Mouse (Mus musculus): Measurements from ENCODE around the gene Nfya.
"Not testable (repeated sequence)": the region's sequence is repeated elsewhere in the genome, so short reads cannot be mapped to it uniquely, and the experiment has no call there.

The Nfya gene

DNA sequence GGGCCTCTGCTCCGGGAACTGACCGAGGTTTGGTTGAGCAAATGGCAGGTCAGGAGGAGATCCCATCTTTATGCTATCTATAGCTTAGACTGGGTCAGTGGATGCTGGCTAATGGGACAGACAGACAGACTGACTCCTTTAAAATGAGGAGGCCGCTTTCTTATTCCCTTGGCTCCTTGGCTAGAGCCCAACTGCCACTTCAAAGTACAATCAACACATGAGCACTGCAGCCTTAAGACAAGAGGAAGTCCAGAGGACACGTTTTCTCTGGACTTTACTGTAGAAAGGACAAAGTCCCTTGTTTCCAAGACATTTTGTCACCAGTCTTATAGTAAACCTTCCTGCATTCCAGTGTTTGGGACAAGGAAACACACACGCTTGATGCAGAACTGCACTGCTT is 18.3 kb downstream of the Nfya start:
- DNase-seq (ENCODE audit: low read depth) = no peak

DNA sequence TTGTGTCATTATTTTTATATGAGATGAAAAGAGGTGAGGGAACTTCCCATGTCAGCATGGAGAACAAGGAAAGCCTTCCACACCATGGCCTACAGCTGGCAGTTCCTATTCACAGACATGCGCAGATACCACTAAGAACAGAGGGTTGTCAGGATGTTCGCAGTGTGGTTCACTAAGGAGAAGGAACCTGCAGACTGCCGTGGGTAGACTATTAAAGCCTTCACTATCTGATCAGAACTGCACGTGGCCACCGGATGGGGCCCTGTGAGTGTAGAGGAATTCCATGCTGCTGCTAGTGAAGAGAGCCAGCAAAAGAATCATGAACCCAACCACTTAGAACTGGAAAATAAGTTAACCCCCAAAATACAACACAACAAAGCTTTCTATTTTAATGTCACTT is 20.3 kb downstream of the Nfya start:
- no peak for DNase-seq (ENCODE audit: low read depth)

DNA sequence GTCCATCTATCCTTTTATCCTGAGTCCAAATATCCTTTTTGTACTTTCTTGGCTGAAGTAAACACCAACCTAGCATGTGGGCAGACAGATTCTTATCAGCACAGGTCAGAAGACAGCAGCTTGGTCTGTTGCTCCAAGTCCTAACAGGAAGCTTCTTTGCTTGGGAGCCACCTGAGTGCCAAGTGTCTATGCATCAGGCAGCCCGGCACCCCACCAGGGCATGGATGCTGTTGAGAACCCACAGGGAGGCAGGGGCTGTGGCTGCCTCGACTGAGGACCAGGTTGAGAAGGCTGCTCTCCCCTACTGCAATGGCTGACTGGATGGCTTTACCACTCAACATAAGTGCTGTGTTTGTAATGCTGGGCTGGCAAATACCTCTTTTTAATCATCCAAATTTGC is 21.0 kb downstream of the Nfya start:
- DNase-seq (ENCODE audit: low read depth) = no peak

DNA sequence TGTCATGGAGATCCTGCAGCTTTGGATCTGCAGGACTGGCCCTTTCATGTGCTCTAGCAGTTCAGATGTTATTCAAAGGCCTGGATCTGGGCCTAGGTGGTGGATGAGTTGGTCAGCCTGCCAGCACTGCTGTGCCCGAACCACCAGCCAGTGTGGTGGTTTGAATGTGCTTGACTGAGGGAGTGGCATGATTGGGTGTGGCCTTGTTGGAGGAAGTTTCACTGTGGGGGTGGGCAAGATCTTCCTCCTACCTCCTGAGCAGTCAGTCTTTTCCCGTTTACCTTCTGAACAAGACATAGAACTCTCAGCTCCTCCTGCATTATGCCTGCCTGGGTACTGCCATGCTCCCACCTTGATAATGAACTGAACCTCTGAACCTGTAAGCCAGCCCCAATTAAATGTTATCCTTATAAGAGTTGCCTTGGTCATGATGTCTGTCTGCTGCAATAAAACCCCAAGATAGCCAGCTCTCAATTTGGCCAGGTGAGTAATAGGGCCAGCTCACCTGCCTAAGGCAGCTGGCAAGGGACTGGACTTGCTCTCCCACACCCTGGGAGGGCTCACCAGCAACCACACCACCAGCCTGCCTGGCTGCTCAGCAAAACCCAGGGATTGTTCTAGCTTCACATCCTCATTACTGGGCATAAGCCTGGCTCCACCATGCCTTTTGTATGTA is 23.8 kb downstream of the Nfya start:
- DNase-seq (ENCODE audit: low read depth) = peak; percentile 35

DNA sequence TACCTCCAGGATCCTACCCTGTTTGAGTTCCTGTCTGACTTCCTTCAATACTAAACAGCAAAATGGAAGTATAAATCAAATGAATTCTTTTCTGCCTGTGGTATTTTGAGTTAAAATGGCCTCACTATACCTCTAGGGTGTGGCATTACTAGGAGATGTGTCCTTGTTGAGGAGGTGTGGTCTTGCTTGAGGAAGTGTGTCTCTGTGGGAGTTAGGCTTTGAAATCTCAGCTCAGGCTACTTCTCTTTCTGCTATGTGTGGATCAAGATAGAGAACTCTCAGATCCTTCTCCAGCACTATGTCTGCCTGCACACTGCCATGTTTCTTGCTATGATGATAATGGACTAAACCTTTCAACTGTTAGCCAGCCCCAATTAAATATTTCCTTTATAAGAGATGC is 30.7 kb downstream of the Nfya start:
- no peak for DNase-seq (ENCODE audit: low read depth)

DNA sequence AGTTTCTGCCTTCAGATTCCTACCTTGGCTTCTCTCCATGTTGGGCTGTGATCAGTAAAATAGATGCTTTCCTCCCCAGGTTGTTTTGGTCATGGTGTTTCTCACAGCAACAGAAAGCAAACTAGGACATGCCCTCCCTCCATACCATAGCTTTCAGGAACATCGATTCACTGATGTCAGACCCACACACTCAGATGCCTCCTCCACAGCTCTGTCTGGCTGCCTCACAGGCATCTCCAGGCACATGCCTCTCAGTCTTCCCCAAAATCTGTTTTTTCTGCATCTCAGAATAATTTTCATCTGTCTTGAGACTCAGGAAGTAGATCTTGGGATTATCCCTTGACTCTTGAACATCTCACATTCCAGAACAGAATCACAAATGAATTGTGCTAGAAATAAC is 33.6 kb downstream of the Nfya start:
- DNase-seq (ENCODE audit: low read depth) = no peak

DNA sequence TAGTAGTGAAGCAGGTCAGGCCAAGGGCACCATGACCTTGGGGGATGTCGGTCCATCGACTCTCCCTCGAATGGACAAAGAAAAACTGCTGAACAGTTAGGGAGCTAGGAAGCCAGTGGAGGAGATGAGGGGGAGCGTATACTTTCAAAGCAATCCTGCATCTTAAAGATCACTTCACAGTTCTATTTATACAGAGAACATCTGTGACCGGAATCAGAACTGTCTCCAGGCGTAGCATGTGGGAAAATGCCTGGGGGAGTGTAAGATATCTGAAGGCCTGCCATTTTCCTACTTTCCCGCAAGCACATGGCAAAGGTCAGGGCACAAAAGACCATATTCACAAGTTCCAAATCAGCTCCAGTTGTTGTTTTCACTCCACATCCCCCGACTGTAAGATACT is 36.7 kb downstream of the Nfya start:
- peak; percentile 19 for DNase-seq (ENCODE audit: low read depth)

DNA sequence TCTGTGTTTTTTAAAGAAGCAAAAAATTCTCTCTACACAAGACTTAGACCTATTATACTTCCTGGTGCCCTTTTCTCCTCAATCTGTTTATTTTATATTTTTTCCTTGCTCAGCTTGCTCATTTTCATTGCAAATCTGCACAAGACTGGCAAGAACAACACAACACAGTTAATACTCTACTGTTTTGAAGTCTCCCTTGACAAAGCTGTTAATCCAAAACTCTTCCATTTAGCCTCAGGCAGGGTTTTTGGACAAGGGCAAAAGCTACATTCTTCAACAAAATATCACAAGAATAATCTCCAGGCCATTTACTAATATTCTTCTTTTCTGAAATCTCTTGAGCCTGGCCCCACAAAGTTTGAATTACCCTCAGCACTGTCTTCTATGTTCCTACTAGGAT is 38.1 kb downstream of the Nfya start:
- DNase-seq (ENCODE audit: low read depth) = no peak

DNA sequence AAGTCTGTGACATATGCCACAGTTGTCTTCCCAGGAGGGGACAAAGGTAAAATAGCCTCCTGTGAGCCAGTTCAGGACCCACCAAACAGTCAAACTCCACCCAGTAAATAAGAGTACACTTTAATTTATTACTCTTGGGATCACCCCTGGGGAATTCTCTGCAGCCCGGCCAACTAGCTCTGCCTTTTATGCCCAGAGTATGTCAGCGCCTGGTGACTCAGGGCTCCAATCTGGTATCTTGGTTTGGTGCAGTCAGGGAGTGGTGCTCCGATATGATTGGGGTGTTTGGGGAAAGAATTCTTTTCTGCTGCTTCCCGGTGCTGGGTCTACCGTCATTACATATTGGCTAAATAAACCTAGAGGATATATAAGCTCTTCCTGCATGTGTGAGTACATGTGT is 42.9 kb downstream of the Nfya start:
- peak; percentile 87 for DNase-seq (ENCODE audit: low read depth)

DNA sequence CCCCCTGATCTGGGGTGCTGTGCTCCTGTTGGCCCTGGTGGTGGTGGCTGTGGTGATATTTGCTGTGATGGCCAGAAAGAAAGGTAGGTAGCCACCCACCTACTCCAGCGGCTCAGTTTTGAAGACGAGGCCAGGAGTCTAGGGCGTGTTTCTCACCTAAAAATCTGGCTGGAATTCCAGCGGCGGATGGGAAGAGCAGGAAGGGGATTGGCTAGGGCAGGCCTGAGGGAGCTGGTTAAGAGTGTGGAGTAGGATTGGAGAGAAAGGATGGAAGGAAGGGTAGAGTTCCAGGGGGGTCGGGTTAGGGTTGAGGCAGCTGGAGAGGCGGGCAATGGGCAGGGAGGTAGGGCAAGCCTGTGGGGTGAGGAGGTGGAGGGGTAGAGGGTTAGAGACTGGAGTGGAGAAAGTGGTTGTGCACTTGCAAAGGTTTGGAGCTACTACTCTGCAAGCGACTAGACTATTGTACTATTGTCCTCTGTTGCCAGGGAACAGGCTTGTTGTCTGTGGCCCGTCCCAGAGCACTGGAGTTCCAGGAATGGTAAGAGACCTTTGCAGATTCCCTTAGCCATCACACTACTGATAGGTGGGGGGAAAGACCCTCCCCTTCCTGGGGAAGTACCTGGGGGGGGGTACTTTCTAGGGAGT is 44.1 kb downstream of the Nfya start:
- no peak for DNase-seq (ENCODE audit: low read depth)

DNA sequence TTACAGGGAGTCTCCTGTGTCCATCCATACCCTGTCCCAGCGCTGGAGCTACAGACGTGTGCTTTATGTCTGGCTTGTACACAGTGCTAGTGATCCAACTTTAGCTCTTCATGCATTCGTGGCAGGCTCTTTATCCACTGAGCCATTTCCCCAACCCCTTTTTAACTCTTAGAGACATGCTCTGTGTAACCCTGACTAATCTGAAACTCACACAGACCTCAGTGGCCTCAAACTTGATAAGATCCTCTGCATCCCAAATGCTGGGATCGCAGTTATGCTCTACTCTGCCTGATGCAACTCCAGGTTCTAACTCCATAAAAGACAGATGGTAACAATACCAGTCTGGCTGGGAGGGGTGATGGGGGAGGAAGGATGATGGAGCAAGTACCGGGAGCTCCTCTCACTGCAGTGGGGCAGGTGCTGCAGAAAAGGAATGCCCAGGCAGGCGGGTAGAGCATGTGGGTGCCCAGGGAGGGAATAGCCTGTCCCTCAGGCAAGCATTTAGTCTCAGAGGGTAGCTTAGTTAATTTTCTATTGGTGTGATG is 46.2 kb downstream of the Nfya start:
- DNase-seq (ENCODE audit: low read depth) = peak; percentile 49

DNA sequence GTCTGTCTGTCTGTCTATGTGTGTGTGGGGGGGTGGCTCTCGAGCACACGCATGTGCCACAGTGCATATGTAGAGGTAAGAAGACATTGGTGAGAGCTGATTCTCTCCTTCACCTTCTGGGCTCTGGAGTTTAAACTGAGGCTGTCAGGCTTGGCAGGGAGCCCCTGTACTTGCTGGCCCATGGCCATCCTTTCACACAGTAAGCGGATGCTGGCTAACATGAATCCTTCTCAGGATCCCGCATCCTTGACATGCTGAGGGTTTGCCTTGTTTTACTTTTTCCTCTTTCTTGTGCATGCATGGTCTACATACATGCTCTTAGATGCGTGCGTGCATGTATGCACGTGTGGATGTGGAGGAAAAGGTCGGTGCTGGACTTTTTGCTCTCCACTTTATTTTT is 46.7 kb downstream of the Nfya start:
- DNase-seq (ENCODE audit: low read depth) = peak; percentile 87

DNA sequence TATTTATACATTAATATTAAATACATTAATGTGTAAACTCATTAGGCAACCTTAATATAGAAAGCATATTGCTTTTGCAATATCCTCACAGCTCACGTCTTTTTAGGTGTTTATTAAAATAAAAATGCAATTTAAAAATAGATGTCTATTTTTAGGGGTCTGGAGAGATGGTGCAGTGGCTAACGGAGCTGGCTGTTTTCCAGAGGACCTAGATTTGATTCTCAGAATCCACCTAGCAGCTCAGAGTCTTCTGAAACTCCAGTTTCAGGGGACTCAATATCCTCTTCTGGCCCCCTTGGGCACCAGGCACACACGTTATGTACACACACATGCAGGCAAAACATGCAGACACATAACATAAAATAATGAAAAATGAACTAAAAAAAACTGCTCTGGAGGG is 47.4 kb downstream of the Nfya start:
- DNase-seq (ENCODE audit: low read depth) = no peak

DNA sequence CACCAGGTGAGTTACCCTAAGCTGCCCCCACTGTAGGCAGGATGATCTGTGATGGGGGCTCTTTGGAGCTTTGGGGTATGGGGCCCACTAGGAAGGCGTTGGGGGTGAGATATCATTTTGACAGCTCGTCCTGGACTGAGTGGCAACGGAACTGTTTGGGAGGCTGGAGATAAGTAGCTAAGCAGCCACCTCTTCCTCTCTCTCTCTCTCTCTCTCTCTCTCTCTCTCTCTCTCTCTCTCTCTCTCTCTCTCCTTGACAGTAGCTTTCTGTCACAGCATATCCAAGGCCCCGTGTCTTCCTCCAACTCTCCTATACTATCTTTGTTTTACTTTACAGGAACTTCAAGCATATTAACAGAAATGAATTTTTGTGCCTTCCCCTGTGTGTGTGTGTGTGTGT is 49.2 kb downstream of the Nfya start:
- no peak for DNase-seq (ENCODE audit: low read depth)

DNA sequence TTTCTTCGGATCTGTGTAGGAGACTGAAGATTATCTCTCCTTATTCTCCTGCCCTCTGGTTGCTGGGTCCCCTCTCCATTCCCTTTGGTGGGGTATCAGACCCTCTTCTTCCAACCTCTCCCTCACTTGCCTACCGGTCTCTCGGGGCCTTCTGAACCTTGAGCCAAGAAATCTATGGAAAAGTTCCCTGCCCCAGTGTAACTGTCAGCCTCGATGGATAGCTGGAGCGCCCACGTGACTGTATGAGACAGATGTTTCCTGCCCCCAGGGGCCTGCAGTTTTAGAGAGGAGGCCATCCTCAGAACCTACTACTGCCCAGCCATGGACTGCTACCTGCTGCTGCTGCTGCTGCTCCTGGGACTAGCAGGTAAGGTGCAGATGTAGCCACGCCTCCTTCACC is 50.1 kb downstream of the Nfya start, which contains the start of gene Treml1:
TSS of gene Treml1 (plus strand) at position 301 of the 400 bp plus-strand sequence.
- DNase-seq (ENCODE audit: low read depth) = peak; percentile 40

DNA sequence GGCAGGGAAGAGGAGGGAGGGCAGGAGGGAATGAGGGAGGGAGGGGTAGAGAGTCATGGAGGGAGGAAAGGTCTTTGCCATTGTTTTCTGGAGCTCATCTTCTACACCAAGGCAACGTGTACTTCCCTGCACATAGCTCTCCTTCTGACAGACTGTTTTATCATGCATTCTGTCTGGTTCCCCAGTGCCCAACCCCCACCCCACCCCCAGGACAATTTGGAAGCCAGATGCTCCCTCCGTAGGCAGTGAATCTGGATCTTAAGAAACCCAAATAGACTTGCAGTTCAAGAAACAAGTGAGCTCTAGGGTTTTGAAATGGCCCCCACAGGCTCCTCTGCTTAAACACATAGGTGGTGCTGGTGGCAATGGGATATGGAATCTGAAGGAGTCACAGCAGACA is 51.8 kb downstream of the Nfya start:
- DNase-seq (ENCODE audit: low read depth) = no peak

DNA sequence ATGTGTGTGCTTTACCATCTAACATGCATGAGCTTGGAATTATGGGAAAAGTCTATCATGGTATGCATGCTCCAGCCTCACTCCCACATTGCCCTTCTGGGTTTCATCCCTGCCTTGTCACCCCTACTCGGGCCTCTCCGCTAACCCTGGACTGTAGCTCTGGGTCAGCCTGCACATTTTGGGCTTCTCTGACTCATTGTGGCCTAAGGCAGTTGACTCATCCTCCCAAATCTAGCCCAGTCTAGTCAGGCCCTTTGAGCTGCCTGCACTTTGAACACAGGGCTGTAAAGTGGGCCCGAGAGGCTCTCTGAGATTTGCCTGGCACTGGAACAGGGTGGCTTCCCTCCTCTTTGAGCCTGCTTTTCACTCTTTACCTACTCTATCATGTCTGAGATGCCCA is 53.9 kb downstream of the Nfya start:
- DNase-seq (ENCODE audit: low read depth) = peak; percentile 93

DNA sequence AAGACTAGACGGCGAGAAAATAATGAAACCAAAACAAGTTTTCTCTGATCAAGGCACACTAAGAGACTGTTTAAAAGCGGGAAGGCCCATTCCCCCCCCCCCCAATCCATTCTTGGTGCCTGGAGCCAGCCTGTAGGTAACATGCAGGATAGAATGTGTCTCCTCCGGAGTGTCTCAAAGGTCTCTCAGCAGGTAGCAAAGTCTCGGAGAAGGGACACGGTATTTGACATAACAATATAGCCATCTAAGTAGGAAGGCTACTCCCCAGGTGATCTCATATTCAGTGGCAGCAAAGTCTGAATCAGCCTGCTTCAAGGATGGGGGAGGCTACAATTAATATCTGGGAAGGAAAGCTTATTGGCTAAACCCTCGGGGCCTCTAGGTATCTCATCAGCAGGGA is 56.7 kb downstream of the Nfya start:
- not testable (repeated sequence) for DNase-seq (ENCODE audit: low read depth)

DNA sequence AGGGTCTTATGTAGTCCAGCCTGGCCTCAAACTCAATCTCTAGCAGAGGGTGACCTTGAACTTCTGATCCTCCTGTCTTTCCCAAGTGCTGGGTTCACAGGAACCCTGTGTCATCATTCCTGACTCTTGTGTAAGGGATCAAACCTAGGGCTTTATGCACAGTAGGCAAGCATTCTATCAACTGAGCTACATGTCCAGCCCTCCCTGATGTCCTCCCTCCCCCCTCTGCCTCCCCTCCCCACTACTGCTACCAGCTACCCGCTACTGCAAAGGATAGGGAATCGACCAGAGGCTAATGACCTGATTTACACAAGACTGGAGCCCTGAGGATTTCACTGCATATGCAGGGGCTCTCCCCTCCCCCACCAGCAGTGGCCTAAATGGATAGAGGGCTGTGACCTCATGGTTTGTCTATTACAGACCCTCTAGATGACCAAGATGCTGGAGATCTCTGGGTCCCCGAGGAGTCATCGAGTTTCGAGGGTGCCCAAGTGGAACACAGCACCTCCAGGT is 59.0 kb downstream of the Nfya start:
- DNase-seq (ENCODE audit: low read depth) = no peak

DNA sequence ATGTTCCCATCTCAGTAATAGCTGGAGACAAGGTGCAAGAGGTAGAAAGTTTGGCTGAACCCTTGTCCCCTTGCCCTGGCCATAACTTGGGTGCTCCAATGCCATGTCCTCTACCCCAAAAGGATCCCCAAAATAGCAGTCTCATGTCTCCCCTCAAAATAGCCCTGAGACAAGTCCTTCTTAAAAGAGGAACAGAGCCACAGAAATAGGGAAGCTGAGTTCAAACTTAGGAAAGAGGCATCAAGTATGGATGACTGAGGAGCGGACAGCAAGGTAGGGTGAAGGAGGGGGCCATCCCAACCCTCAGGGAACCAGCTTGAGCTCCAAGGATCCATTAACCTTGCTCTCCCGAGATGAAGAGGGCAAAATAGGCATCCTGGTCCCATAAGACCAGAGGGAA is 62.4 kb downstream of the Nfya start:
- DNase-seq (ENCODE audit: low read depth) = no peak

DNA sequence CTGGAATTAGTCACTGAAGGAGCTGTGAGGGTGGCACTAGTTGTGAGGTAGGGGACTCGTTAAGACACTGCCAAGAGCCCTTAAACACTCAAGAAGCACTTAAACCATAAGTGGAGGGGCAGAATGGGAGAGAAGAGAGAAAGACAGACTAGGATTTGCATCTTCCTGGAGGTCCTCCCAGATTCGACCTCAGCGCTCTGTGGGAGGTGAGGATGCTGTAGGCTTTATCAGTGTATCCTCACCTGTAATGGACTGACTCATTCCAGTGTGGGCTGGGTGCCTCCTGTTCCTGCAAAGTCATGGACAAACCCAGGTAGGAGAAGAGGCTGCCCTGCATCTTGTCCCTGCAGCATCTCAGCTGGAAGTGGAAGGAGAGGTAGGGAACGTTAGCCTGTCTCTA is 62.9 kb downstream of the Nfya start:
- DNase-seq (ENCODE audit: low read depth) = no peak

DNA sequence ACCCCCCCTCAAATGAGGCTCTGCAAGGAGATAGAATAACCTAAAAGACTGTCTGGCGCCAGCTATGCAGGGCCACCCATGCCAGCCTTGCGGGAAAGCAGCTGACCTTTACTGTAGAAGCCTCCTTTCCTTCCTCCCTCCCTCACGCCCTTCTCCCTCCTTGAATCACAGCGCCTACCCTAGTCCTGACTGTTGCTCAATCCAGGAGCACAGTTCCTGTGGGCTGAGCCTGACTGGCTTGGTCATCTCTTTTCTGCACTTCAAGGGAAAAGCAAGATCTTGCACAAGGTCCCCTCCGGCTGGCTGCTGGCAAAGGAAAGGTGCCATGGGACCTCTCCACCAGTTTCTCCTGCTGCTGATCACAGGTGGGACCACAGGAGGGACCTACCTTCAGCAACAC is 63.5 kb downstream of the Nfya start, which contains the start of gene Trem2:
TSS of gene Trem2 (plus strand) at position 171 of the 400 bp plus-strand sequence.
- DNase-seq (ENCODE audit: low read depth) = peak; percentile 60

DNA sequence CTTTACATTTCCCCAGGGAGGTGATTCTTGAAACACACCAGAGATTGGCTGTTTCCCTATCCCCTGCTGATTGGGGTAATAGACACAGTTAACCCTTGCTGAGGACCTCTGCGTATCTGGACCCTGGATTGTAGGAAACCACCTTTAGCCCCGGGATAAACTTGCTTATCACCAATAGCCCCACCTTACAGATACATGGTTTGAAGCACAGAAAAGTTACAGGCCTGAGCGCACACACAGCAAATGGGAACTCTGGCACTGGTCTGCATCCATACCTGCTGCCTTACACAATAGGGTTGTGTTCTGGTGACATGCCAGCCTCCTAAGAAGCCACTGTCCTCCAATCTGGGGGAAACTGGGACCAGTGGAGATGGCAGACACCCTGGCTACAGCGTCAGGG is 63.9 kb downstream of the Nfya start:
- DNase-seq (ENCODE audit: low read depth) = no peak

DNA sequence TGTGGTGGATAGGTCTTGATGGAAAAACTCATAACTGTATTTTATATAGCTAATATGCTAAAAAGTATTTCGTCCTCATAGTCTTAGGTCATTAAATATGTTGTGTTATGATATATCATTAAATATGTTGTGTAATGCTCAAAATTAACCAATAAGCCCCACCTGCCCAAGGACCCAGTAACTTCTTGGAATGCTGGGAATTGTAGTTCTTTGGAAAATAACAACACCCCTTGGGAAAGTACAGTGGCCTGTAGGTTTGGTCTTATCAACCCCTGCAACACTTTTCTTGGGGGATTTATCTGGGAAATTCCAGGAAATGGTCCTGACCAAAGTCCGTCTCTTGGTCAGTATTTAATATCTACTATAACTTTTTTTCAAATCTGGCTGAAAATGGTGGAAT is 66.6 kb downstream of the Nfya start:
- DNase-seq (ENCODE audit: low read depth) = no peak

Data from NIH3T3 (cell line).